Mouse (Mus musculus) c-Kit-negative CD71-positive TER-119-positive erythroid progenitor cells, embryonic 14.5 days (primary cell): ENCODE results near the gene Slc13a3.

Experiments used
- DNase-seq: peaks from one replicate; pipeline ENCODE4 v3.0.0-alpha.2; 2013; ENCODE audit warnings: low read depth, low spot score

The Slc13a3 gene

DNA sequence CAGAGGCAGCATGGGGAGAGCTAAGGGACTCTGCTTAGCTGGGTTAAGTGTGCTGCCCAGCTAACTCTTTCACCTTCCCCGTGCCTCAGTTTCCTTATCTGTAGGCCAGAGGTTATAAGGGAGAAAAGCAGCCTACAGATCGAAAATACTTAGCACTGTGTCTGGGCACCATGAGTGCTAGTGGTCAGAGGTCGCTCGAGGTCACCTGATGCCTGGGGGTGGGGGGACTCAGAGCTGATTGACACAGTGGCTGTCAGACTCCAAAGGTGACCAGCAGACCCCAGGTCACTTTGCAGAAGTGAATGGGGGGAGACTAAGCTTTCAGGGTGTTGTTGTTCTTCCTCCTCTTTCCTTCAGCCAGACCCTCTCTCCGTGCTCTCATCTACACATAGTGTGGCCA, 58.7 kb downstream of the Slc13a3 start:
- no peak for DNase-seq

DNA sequence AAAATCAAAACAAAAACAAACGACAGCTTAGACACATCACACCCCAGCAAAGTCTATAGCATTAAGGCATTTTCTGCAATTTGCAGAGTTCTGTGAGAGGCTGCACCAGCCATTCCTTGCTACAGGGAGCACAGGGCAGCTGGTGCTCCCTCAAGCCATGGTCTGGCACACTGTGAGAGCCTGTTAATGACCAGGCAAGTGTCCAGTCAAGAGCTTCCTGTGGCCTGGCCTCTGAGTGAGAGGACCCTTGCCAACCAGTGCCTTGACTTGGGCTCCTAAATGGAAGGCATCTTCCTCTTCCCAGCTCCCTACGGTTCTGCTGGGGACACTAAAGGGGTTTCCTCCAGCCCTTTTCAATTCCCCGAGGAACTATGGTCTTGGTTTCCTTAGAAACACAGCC, 59.1 kb downstream of the Slc13a3 start:
- DNase-seq: no peak

DNA sequence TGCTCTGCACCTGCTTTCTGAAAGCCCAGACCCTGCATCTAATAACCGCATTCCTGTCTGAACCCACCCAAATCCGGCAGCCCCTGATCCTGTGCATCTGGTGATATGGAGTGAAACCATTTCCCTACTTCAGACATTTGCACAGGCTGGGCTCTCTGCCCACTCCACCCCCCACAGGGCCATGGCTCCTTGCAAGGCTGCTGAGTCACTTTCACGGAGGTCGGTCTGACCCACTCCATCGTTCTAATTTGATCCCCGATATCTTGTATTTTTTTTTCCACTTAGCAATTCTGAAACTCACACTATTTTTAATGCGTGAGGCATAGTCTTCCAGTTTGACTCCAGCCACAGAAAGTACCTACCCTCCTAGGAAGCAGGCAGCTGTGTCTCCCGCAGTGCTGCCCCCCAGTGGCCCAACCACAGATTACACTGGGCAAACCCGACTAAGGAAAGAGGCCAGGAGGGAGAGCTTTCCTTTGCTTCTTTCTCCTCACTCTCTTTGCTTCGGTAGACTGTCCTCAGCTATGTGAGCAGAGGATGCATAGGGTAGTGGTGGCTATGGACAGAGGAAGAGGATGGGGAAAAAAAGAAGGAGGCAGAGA, 65.2 kb downstream of the Slc13a3 start:
- DNase-seq: no peak

DNA sequence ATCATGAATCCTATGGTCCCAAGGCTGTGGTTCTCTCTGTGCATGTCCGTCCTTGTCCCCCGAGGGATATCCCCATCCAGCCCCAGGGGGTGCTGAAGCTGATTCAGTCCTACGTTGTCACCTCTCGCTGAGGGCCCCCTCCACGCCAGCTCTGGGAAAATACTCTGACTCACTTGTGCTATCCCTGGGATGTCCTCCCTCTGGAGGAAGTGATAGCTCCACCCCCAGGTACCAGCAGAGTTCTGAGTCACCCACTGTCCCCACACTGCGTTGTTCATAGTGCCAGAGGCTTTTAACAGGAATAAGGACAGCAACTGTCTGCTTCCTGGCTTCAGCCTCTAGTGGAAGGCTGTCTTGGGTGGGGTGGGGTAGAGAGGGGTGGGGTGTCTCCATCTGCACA, 67.7 kb downstream of the Slc13a3 start:
- DNase-seq: no peak

DNA sequence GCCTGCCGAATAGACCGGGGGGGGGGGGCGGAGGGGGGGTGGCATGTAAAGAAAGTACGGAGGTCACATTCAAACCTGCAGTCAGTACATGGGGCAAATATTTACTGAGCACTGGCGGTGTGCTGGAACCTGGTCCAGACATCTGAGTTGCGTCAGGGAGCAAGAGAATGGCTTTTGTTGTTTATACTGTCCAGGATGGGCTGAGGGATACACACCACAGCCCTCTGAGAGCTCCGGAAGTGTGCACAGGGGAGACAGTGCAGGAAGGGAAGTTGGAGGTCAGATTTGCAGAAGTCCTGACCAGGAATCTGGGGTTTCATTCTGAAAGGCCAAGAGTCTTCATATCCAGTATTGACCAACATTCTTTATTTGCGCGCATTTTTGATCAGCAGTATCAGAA, 68.1 kb downstream of the Slc13a3 start:
- DNase-seq: no peak

DNA sequence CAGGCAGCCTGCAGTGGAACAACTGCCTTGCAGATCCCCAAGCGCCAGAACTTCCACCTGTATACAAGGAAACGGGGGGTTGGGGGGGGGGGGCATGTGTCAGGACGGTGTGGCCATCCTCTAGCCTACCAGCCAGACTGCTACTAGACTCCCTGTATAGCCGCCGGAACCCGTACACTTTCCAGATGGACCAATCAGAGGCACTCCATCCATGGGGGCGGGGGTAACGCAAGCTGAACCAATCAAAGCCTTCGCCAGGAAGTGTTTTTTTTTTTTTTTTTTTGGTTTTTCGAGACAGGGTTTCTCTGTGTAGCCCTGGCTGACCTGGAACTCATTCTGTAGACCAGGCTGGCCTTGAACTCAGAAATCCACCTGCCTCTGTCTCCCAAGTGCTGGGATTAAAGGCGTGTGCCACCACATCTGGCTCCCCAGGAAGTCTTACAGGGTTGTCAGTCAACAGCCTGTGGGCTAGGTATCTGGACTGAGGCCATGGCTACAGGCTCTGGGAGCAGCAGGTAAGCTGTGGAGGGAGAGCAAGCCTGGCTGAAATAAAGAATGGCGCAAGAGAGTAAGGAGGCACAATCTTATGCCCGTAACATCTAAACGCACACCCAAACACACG, 74.8 kb downstream of the Slc13a3 start:
- no peak for DNase-seq

DNA sequence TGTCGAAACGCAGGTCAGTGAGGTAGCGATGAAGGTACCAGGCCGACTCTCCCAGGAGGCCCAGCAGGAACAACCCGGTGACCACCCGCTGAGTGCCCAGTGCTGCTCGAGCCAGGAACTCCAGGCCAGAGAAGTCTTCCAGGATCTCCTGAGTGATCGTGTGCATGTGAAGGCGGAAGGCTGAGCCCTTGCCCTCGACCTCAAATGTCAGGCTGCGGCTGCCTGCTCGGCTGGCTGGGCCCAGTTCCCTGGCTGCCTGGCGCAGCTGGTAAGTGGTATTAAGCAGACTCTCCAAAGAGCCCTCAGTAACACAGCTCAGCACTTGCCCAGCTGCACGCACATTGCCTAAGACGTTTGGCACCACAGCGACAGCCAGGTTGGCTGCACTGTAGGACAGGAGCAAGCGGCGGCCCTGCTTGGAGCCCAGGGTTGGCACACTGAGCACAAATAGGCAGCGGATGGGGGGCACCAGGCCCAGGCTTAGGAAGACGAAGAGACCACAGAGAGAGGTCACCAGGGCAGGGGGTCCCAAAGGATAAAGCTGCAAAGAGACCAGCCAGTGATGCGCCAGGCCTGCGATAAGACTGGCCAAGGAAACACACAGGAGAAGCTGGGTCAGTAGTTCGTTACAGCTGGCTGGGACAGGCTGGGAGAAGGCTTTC, 75.4 kb downstream of the Slc13a3 start:
- no peak for DNase-seq

DNA sequence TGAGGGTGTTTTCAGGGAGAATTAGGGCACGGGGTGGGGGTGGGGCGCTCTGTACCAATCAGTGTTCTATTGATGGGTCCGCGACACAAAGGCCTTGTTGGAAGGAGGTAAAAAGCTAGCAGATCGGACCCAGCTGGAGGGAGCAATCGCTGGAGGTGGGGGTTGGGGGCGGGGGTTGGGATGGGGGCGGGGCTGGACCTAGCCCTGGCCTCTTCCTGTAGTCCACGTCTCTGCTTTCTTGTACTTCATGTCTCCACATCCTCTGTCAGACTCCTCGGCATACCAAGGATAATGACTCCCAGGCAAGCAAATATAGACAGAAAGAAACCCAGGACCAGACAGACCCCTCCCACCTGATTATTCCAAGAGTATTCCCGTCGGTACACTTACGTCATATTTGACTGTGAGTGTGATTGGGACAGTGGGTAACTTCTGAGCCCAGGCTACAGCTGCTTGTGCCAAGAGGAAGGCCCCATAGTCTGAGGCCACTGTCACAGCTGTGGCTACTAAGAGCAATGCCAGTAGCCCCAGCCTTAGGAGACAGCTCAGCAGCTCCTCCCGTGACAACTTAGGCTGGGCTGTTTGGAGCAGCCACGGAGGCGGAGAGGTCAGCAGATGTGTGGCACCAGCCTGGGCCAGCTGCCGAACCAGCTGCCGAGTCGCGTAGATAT, 76.1 kb downstream of the Slc13a3 start:
- DNase-seq: no peak

DNA sequence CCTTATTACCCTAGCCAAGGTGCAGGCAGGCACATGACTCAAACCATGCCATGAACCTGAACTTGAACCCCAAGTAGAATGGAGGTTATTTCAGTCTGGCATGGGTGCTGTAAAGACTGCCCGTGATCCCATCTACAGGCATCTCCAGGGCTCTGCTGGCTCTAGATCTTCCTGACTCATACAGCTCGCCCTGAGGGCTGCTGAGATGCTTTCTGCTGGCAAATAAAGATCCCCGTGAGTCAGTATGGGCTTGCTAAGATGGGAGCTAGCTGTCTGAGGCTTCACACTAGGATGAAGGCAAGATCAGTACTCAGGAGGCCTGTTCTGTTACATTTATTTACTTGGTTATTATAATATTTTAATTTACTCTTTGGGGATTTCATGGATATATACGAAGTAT, 80.9 kb downstream of the Slc13a3 start:
- no peak for DNase-seq

DNA sequence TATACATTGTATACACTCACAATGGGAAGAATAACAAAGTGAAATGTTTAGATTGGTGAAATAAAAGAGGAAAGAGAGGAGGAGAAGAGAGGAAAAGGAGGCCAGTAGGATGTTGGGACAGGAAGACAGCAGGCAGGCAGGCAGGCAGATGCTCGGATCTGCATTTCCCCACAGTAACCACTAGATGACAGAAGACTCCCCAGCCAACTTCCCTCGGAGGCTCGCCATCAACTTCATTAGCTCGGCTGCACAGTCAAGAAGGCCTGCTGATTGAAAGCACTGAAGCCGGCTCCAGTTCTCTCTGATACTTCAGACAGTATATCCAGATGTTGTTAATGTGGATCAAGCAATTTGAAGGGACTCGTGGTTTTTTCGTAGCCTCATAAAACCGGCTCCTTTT, 81.5 kb downstream of the Slc13a3 start:
- no peak for DNase-seq

DNA sequence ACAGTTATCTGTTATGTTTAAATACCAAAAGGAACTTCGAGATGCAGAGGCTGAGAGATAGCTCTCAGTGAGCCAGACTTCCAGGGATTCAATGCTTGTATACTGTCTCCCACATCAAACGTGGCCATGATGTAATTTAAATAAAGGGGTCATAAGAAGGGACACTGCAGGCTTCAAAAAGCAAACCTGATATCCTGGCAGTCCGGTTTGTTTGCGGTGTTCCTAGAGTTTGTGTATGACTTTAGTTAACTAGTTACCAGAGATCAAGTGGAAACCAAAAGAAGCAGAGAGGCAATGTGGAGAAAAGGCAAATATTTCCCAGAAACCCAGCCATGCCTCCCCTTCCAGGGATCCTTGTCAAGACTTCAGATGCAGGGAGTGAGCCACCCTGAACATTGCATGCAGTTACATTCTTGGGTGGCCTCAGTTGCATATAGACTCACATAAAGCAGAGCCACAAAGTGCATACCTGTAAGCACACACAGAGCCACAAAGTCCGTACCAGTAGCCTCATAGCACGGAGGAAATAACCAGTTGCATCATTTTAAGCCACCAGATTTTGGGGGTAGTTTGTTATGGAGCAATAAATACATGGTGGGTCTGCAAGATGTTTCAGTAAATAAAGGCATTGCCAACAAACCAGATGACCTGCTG, 83.6 kb downstream of the Slc13a3 start:
- DNase-seq: no peak

DNA sequence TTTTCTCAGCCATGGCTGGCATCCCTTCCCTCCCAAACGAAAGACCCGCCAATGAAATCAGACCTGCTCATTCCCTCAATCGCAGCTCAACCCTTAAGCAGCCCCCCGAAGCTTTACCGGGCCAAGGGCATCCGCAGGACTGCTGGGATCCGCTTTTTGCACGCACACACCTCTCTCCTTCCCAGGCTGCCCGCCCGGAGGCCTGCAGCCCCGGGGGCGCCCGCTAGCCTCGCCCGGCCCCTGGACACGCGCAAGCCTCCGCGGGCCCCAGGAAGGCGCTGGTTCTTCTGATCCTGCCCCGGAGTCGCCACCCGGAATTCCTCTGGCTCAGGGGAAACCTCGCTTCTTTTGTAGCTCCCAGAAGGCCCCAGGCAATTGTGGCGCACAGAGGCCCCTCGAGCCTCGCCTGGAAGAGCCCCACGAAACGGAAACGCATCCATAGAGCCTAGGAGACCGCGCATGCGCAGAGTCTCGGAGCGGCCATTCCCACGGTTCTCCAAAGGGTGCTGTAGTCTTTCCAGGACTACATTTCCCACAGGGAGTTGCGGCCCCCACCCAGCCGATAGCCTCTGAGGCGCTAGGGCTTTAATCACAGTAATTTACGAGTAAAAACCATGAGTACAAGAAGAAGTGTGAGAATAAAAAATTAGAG, 85.1 kb downstream of the Slc13a3 start, which contains the start of gene Zfp334:
Zfp334 (minus strand) TSS at position 416 of the 652 bp plus-strand sequence.
- no peak for DNase-seq

DNA sequence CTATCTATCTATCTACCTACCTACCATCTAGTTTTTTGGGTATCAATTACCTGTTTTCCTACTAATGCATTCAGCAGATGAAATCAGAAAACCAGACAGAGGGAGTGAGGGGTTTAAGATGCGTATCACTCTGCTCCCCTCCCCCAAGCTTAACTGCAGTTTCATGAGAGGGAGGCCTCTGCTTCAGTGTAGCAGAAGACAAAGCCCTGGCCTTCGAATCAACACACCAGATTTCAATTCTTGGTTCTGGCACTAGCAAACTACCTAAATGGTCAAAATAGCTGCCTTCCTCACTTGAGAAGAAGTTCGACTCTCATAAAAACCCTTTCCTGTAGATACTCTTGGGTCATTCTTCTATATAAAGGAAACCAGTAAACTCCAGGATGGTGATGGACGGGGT, 85.7 kb downstream of the Slc13a3 start:
- DNase-seq: no peak

DNA sequence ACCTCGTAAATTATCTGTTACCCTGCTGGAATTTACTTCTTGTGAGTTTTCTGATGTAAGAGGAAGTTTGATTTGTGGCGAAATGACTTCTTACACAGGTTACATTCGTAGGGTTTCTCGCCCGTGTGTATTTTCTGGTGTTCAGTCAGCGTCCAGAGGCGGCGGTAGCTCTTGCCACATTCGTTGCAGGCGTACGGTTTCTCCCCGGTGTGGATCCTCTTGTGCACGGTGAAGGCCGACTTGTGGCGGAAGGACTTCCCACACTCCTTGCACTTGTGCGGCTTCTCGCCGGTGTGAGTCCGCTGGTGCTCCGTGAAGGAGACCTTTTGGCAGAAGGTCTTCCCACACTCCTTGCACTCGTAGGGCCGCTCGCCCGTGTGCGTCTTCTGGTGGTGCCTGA, 93.0 kb downstream of the Slc13a3 start:
- DNase-seq: no peak

DNA sequence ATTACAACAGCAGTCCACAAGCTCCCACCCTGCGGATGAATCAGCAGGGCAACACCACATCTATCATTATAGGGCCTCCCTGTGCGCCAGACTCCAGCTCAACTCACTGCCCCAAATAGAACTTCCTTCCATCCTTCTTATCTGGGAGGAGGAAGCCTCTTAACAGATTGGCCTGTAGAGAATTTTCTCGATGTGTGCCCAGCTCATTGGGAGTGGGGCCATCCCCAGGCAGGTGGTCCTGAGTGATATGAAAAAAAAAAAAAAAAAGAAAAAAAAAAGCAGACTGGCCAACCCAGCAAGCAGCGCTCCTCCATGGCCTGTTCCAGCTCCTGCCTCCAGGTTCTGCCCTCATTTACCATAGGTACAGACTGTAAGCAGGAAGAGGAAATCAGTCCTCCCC, 97.0 kb downstream of the Slc13a3 start:
- DNase-seq: no peak

DNA sequence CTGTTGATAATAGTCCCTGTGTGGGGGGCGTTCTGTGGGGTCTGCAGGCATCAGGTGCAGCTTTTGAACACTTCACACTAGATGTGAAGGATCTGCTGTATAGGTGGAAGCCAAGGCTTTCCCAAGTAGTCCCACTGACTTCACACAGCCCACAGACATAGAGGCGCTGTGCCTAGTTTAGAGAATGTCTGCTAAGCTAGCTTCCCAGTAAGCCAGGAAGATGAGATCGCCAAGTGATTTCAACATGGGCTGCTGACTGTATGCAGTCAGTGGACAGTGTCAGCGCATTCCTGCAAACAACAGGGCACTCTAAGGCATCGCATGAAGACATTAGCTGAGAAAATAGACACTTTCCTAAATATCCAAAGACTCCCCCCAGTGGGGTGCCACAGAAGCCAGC, 97.6 kb downstream of the Slc13a3 start:
- no peak for DNase-seq

DNA sequence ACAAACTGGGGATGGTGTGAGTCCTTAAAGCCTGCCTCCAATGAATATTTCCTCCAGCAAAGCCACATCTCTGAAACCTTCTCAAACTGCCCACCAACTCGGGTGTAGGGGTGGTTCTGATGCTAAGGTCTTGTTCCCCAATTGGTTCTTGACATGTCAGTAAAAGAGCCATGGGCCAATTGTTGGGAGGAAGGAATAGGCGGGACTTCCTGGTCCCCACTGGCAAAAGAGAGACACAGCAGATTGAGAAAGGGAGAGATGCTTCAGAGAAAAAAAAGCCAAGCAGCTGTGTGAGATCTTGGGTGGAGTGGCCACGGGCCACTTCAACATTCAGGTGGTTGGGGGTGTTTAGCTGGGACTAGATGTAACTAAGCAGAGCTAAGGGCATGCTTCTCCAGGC, 102.0 kb downstream of the Slc13a3 start:
- DNase-seq: no peak

DNA sequence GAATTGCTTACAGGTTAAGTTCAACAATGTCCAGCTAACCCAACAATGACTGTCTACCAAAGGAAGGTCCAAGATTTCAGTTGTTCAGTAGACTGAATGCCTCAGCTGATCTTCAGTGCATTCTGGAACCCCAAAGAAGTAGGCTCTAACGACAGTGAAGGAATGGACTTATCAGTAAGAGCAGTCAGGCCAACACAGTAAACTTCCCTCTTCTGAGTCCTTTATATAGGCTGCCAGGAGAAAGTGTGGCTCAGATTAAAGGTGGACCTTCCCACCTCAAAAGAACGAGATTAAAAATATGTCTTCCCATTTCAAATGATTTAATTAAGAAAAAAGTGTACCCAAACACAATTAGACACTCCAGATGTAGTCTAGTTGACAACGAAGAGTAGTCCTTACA, 102.7 kb downstream of the Slc13a3 start:
- no peak for DNase-seq

DNA sequence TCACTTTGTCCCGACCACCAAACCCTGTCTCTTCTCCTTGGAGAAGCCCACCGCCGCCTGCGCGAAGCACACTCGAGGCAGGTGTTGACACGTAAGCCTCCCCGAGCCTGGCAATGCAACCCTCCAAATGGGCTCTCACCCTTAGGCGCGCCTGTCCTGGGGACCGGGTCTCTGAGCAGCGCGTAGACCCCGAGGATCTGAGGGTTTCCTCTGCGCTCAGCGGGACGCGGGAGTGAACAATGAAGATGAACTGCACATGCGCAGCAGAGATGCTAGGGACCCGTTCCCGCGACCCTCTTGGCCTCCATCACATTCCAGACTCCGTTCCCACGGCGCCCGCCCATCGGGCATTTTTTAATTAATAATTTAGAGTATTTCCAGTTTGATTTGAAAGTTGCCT, 104.5 kb downstream of the Slc13a3 start, which contains the start of gene Zfp663:
Zfp663 (minus strand) TSS at position 234 of the 400 bp plus-strand sequence.
- no peak for DNase-seq

DNA sequence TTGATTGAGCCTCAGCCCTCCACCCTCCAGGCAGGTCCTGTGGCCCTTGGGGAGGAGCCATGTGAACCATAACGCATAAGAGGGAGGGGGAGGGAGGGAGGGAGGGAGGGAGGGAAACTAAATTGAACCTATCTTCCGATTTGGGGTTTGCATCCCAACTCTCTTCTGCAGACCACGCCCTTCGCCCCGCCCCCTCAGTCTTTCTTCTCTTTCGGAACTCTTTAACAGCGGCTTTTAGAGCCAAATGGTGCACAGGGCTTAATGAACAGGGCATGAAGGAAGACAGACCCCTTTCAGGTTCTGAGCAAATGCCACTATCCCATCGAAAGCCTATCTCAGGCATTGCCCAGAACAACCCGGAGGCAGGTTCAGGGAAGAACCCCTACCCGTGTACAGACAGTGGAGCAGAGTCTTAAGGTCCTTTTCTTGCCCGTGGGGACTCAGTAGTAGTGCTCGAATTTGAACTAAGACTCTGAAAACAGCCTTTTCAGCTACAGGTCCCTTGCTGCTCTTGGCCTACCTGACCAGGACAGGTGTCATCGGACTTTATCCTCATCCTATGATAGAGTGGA, 105.1 kb downstream of the Slc13a3 start:
- DNase-seq: no peak

DNA sequence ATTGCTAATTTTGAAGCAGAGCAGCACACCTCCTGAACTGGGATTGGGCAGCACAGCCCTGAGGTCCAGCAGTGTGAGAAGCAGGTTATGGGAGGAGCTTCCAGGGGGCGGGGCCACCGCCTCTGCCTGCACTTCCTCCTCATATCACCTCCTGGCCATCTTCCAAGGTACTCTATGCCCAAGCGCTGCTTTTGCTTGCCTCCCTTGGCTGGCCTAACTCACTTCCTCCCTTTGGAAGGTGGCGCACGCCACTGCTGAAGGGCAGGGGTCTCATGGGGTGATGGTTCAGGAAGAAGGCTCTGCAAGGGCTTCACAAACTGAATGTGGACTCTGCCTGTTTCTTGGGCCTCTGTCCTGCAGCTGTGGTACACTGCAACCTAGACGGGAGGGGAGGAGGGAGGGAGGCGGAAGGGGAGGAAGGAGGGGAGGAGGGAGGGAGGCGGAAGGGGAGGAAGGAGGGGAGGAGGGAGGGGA, 105.9 kb downstream of the Slc13a3 start:
- DNase-seq: no peak
